Mouse (Mus musculus) stomach, postnatal 0 days (tissue): ENCODE measurements around the gene Ascc1. TPM values are rescaled to one million over a fixed set of nuclear protein-coding genes. Genes with fewer than 3 reads are reported as not detected.
A peak's percentile ranks its signal among the peaks of the same experiment; 100 is the strongest.

Experiments used
- ATAC-seq: fragments of 200-750 bp; cut with Nextera tagmentation; 2 replicates; pipeline ENCODE4 v1.8.0; 2017; ENCODE audit not compliant: low FRiP score, low TSS enrichment
- DNase-seq: peaks from one replicate; pipeline ENCODE4 v3.0.0-alpha.2; 2016; ENCODE audit warnings: low spot score
- H3K27ac ChIP-seq: fragments of 300-500 bp; sonication (generic); replicated peaks from 2 replicates; pipeline ENCODE4 v1.5.1; 2014; ENCODE audit warnings: mild to moderate bottlenecking, control low read depth
- H3K27me3 ChIP-seq: fragments of 300-500 bp; sonication (generic); 2 replicates; pipeline ENCODE4 v1.6.1; 2014; ENCODE audit warnings: low read length; ENCODE audit not compliant: control insufficient read depth, insufficient read depth
- H3K36me3 ChIP-seq: fragments of 300-500 bp; sonication (generic); 2 replicates; pipeline ENCODE4 v1.6.1; 2014; ENCODE audit warnings: low read length, mixed read lengths; ENCODE audit not compliant: control insufficient read depth, insufficient read depth
- H3K4me1 ChIP-seq: fragments of 300-500 bp; sonication (generic); replicated peaks from 2 replicates; pipeline ENCODE4 v1.6.1; 2014; ENCODE audit warnings: antibody characterized with exemption; ENCODE audit not compliant: control insufficient read depth, insufficient read depth
- H3K4me2 ChIP-seq: fragments of 300-500 bp; sonication (generic); replicated peaks from 2 replicates; pipeline ENCODE4 v1.6.1; 2014; ENCODE audit warnings: low read depth, mild to moderate bottlenecking, control low read depth, moderate library complexity
- H3K4me3 ChIP-seq: fragments of 300-500 bp; sonication (generic); 2 replicates; pipeline ENCODE4 v1.5.1; 2014; ENCODE audit warnings: low read depth, low read length, control low read depth
- H3K9ac ChIP-seq: fragments of 300-500 bp; sonication (generic); 2 replicates; pipeline ENCODE4 v1.6.1; 2014; ENCODE audit warnings: mild to moderate bottlenecking, low read length, control low read depth, mixed read lengths
- H3K9me3 ChIP-seq: fragments of 300-500 bp; sonication (generic); 2 replicates; pipeline ENCODE4 v1.6.1; 2016; ENCODE audit warnings: low read length; ENCODE audit not compliant: control insufficient read depth
- CTCF ChIP-seq: IDR thresholded peaks from 2 replicates; pipeline ENCODE4 v1.5.1; 2016; ENCODE audit warnings: antibody characterized with exemption, low read depth, mild to moderate bottlenecking, moderate library complexity
- EP300 ChIP-seq: optimal IDR thresholded peaks from 2 replicates; pipeline ENCODE3; 2016; ENCODE audit warnings: antibody characterized with exemption
- whole genome bisulfite sequencing: fragments of 180-500 bp; shearing (Covaris S2); extraction: QIAGEN DNeasy Blood & Tissue Kit; methylation state at CpG from one replicate; pipeline ENCODE4 v1.1.7; 2014; 5-methylcytosine and 5-hydroxymethylcytosine counted together
- polyA plus RNA-seq: library from polyadenylated mRNA; unstranded; fragments of >200 nt; fragmentation: Nextera tagmentation; extraction: Ambion mirVana; gene quantifications from 2 replicates; pipeline ENCODE4 v1.2.1, GENCODE M21; 2015

The Ascc1 gene
- polyA plus RNA-seq, 1 experiment from 2014 or later: 29.0 TPM

DNA sequence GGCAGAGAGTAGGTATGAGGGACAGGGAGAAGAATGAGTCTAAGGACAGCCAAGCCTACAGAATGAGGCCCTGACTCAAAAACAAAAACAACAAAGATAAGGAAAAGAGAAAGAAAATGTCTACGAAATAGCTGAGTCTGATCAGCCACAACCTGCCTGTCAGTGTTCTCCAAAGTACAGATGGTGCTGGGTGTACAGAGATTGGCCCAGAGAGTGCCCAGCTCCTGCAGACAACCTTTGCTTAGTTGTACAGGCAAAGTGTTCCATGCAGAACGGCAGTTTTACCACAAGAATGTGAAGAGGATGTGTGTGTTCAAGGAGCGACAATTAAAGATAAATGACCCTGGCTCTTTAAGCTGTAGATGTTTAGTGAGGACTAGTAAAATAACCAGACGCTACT is 50.5 kb downstream of the Ascc1 start:
- Histone ChIP-seq H3K4me1 (no peaks in the 10 kb centered on the region), H3K4me3 (no peak overlapping the region), H3K27ac (no peak overlapping the region), H3K36me3 (peaks cover 5% of the 10 kb centered on the region; the same call in 1 of the 2 replicates), H3K27me3 (no peaks in the 10 kb centered on the region), H3K9ac (no peak overlapping the region), H3K4me2 (no peak overlapping the region), H3K9me3 (no peaks in the 10 kb centered on the region)
- ATAC-seq (no peak), DNase-seq (no peak)
- WGBS: 58% methylated on average over 4 of the region's 4 CpGs
- TF ChIP-seq CTCF (no peak), EP300 (no peak)

DNA sequence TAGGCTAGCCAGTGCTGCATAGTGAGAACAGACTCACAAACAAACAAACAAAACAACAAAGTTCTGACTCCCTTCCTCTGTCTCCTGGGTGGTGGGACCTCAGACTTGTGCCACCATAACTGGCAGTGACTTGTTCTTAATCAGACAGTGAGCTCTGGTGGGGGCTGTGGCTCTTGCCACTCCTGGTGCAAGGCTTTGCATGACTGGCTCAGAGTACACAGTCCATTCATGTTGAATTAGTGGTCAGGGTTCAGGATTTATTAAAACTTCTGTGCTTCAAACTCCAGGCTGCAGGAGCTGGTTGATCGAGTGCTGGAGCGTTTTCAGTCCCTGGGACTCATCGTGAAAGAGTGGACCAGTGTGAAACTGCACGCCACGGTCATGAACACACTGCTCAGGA is 59.6 kb downstream of the Ascc1 start:
- WGBS: 90% methylated on average over 5 of the region's 5 CpGs
- no peak overlapping the region for H3K4me3 ChIP-seq
- no peak overlapping the region for H3K4me2 ChIP-seq
- TF ChIP-seq CTCF: no peak
- TF ChIP-seq EP300: no peak
- DNase-seq (no peak), ATAC-seq (no peak)
- no peaks in the 10 kb centered on the region for H3K9me3 ChIP-seq
- H3K4me1 ChIP-seq: no peaks in the 10 kb centered on the region
- H3K9ac ChIP-seq: no peak overlapping the region
- H3K27ac ChIP-seq: no peak overlapping the region
- peaks cover 2% of the 10 kb centered on the region; the same call in 1 of the 2 replicates for H3K36me3 ChIP-seq
- no peaks in the 10 kb centered on the region for H3K27me3 ChIP-seq

DNA sequence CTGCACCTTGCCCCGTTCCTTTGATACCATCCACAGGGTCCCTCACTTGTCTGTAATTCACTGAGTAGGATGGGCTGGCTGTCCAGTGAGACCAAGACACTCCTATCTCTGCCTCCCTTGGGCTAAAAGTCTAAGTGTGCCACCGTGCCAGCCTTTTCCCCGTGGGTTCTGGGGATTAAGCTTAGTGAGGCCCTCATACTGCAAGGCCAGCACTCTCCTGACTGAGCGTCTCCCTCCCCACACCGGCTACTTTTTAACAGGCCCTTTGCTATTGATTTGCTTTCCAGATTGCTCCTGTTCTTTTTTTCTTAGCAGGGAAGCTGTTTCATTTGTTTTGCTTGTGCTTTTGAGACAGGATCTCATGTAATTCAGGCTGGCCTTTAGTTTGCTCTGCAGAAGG is 60.3 kb downstream of the Ascc1 start:
- DNase-seq (no peak), ATAC-seq (no peak)
- Histone ChIP-seq H3K4me2 (no peak overlapping the region), H3K4me3 (no peak overlapping the region), H3K4me1 (no peaks in the 10 kb centered on the region), H3K9ac (no peak overlapping the region), H3K27me3 (no peaks in the 10 kb centered on the region), H3K36me3 (peaks cover 2% of the 10 kb centered on the region; the same call in 1 of the 2 replicates), H3K27ac (no peak overlapping the region), H3K9me3 (no peaks in the 10 kb centered on the region)
- 41% methylated on average over 5 of the region's 5 CpGs for WGBS
- no peak for TF ChIP-seq EP300
- no peak for TF ChIP-seq CTCF

- no peak for TF ChIP-seq EP300
- peak; percentile 80 for TF ChIP-seq CTCF
- Histone ChIP-seq H3K36me3 (peaks cover 2% of the 10 kb centered on the region; the same call in 1 of the 2 replicates), H3K4me2 (no peak overlapping the region), H3K4me1 (no peaks in the 10 kb centered on the region), H3K27ac (no peak overlapping the region), H3K4me3 (no peak overlapping the region), H3K9me3 (no peaks in the 10 kb centered on the region), H3K27me3 (no peaks in the 10 kb centered on the region), H3K9ac (no peak overlapping the region)
- DNase-seq: peak; percentile 29
- 0 out of 2 replicates have a peak, but pooled peaks have one; percentile 42 for ATAC-seq
- 72% methylated on average over 3 of the region's 3 CpGs for WGBS
Observed at GRCm38 (mm10) chr10:60066524-60066923, 63.9 kb downstream of the Ascc1 start.

- 91% methylated on average over 1 of the region's 1 CpGs for WGBS
- Histone ChIP-seq H3K9me3 (no peaks in the 10 kb centered on the region), H3K27me3 (no peaks in the 10 kb centered on the region), H3K27ac (no peak overlapping the region), H3K4me2 (no peak overlapping the region), H3K36me3 (no peaks in the 10 kb centered on the region), H3K4me3 (no peak overlapping the region), H3K9ac (no peak overlapping the region), H3K4me1 (no peaks in the 10 kb centered on the region)
- TF ChIP-seq EP300 (no peak), CTCF (no peak)
- ATAC-seq (no peak), DNase-seq (no peak)
Observed at GRCm38 (mm10) chr10:60075159-60075558, 72.6 kb downstream of the Ascc1 start.

- Histone ChIP-seq H3K27me3 (no peaks in the 10 kb centered on the region), H3K4me1 (0 out of 2 replicates have a peak, but pooled peaks cover 5% of the 10 kb centered on the region), H3K4me3 (no peak overlapping the region), H3K9ac (no peak overlapping the region), H3K4me2 (no peak overlapping the region), H3K9me3 (no peaks in the 10 kb centered on the region), H3K27ac (no peak overlapping the region), H3K36me3 (no peaks in the 10 kb centered on the region)
- WGBS: 86% methylated on average over 7 of the region's 7 CpGs
- ATAC-seq (no peak), DNase-seq (no peak)
- TF ChIP-seq EP300 (no peak), CTCF (no peak)
Observed at GRCm38 (mm10) chr10:60077226-60077625, 74.6 kb downstream of the Ascc1 start.
